Mouse (Mus musculus) CH12.LX (cell line): Measurements from ENCODE around the gene Vapb. TPM values are rescaled to one million over a fixed set of nuclear protein-coding genes. Genes with fewer than 3 reads are reported as not detected.

ENCODE experiments used
- DNase-seq: peaks from one replicate; pipeline ENCODE4 v3.0.0-alpha.2; 2013; ENCODE audit errors: extremely low read depth
- H3K27ac ChIP-seq: 2 replicates; pipeline ENCODE4 v1.5.1; 2012; ENCODE audit warnings: low read depth, mild to moderate bottlenecking, control low read depth, moderate library complexity; ENCODE audit not compliant: insufficient read depth
- H3K27me3 ChIP-seq: replicated peaks from 2 replicates; pipeline ENCODE3; 2012; ENCODE audit warnings: inconsistent platforms
- H3K36me3 ChIP-seq, 2 experiments: replicated peaks in 1 of 2; 2 replicates each; pipeline versions ENCODE3 to v1.6.1; 2012; ENCODE audit warnings: inconsistent platforms in 1 of 2, low read length in 1 of 2, mild to moderate bottlenecking in 1 of 2, mixed read lengths in 1 of 2, moderate library complexity in 1 of 2; ENCODE audit not compliant: control insufficient read depth in 1 of 2, insufficient read depth in 1 of 2
- H3K4me1 ChIP-seq, 2 experiments: 2 replicates each; pipeline ENCODE4 v1.6.1; 2012; ENCODE audit warnings: inconsistent platforms in 1 of 2, moderate library complexity in 1 of 2; ENCODE audit not compliant: insufficient read depth in 2 of 2, control insufficient read depth in 1 of 2
- H3K4me2 ChIP-seq: 2 replicates; pipeline ENCODE4 v1.6.1; 2012; ENCODE audit warnings: low read depth, mild to moderate bottlenecking, control low read depth; ENCODE audit not compliant: poor library complexity, insufficient read depth, severe bottlenecking
- H3K4me3 ChIP-seq, 3 experiments: fragments of 150-350 bp in 1 of 3; sonication (generic) in 1 of 3; replicated peaks in 1 of 3; 2 replicates each; pipeline versions ENCODE3 to v1.5.1; 2011 to 2012; ENCODE audit warnings: low read depth in 2 of 3, low read length in 2 of 3, mild to moderate bottlenecking in 2 of 3, moderate library complexity in 2 of 3, control low read depth in 1 of 3, improper control_type of control experiment in 1 of 3, inconsistent platforms in 1 of 3, mixed read lengths in 1 of 3; ENCODE audit not compliant: poor library complexity in 1 of 3
- H3K79me2 ChIP-seq: replicated peaks from 2 replicates; pipeline ENCODE4 v1.6.1; 2012; ENCODE audit warnings: mild to moderate bottlenecking, moderate library complexity; ENCODE audit not compliant: control insufficient read depth, poor library complexity, insufficient read depth, severe bottlenecking; ENCODE audit errors: extremely low read depth
- H3K9ac ChIP-seq: 2 replicates; pipeline ENCODE4 v1.6.1; 2012; ENCODE audit warnings: low read depth, mild to moderate bottlenecking, control low read depth, moderate library complexity; ENCODE audit not compliant: insufficient read depth
- H3K9me3 ChIP-seq: replicated peaks from 2 replicates; pipeline ENCODE3; 2012; ENCODE audit warnings: low read length, inconsistent platforms, mixed read lengths
- BHLHE40 ChIP-seq: IDR thresholded peaks from 2 replicates; pipeline ENCODE4 v1.6.1; 2011; ENCODE audit warnings: mild to moderate bottlenecking, low read depth, low read length, improper control_type of control experiment
- CHD1 ChIP-seq: IDR thresholded peaks from 2 replicates; pipeline ENCODE4 v1.6.1; 2012; ENCODE audit warnings: low read depth, low read length, improper control_type of control experiment, inconsistent platforms
- CHD2 ChIP-seq: IDR thresholded peaks from 2 replicates; pipeline ENCODE4 v1.6.1; 2011; ENCODE audit warnings: low read length, improper control_type of control experiment
- CTCF ChIP-seq, 2 experiments: IDR thresholded peaks in 1 of 2; conservative IDR thresholded peaks in 1 of 2; 2 replicates each; pipeline ENCODE4 v1.5.1; 2011 to 2012; ENCODE audit warnings: low read depth in 2 of 2, low read length in 2 of 2, improper control_type of control experiment in 1 of 2, inconsistent platforms in 1 of 2, mild to moderate bottlenecking in 1 of 2, moderate library complexity in 1 of 2
- ELF1 ChIP-seq: IDR thresholded peaks from 2 replicates; pipeline ENCODE4 v1.6.1; 2014; ENCODE audit warnings: low read depth, mild to moderate bottlenecking, inconsistent platforms, low read length, improper control_type of control experiment
- ETS1 ChIP-seq: conservative IDR thresholded peaks from 2 replicates; pipeline ENCODE4 v1.6.1; 2012; ENCODE audit warnings: low read depth, mild to moderate bottlenecking, inconsistent platforms, low read length, improper control_type of control experiment, moderate library complexity
- GABPA ChIP-seq: IDR thresholded peaks from 2 replicates; pipeline ENCODE4 v1.6.1; 2012; ENCODE audit warnings: low read depth, low read length, improper control_type of control experiment, inconsistent platforms; ENCODE audit not compliant: insufficient replicate concordance
- IRF4 ChIP-seq: IDR thresholded peaks from 2 replicates; pipeline ENCODE4 v1.6.1; 2014; ENCODE audit warnings: low read depth, mild to moderate bottlenecking, inconsistent platforms, low read length, improper control_type of control experiment
- KAT2A ChIP-seq: IDR thresholded peaks from 2 replicates; pipeline ENCODE4 v1.6.1; 2012; ENCODE audit warnings: low read length, improper control_type of control experiment, inconsistent platforms; ENCODE audit not compliant: insufficient replicate concordance
- NELFE ChIP-seq: IDR thresholded peaks from 2 replicates; pipeline ENCODE4 v1.6.1; 2011; ENCODE audit warnings: low read depth, low read length, improper control_type of control experiment
- NRF1 ChIP-seq: IDR thresholded peaks from 2 replicates; pipeline ENCODE4 v1.6.1; 2014; ENCODE audit warnings: low read depth, mild to moderate bottlenecking, inconsistent platforms, low read length, improper control_type of control experiment, moderate library complexity
- RAD21 ChIP-seq: IDR thresholded peaks from 2 replicates; pipeline ENCODE4 v1.6.1; 2011; ENCODE audit warnings: low read depth, mild to moderate bottlenecking, low read length, improper control_type of control experiment, moderate library complexity
- RCOR1 ChIP-seq: conservative IDR thresholded peaks from 2 replicates; pipeline ENCODE4 v1.6.1; 2012; ENCODE audit warnings: low read depth, mild to moderate bottlenecking, inconsistent platforms, low read length, improper control_type of control experiment
- SIN3A ChIP-seq: IDR thresholded peaks from 2 replicates; pipeline ENCODE4 v1.6.1; 2012; ENCODE audit warnings: low read length, improper control_type of control experiment, inconsistent platforms
- TBP ChIP-seq: conservative IDR thresholded peaks from 2 replicates; pipeline ENCODE4 v1.6.1; 2011; ENCODE audit warnings: low read depth, low read length, improper control_type of control experiment
- TCF12 ChIP-seq: IDR thresholded peaks from 2 replicates; pipeline ENCODE4 v1.6.1; 2014; ENCODE audit warnings: low read depth, mild to moderate bottlenecking, inconsistent platforms, low read length, improper control_type of control experiment
- USF1 ChIP-seq: IDR thresholded peaks from 2 replicates; pipeline ENCODE4 v1.6.1; 2014; ENCODE audit warnings: low read depth, mild to moderate bottlenecking, inconsistent platforms, low read length, improper control_type of control experiment
- dilution Hi-C: fragments of 300-500 bp; cut with MboI; formaldehyde crosslinking; loops from 2 replicates; pipeline ENCODE4 v1.14.3; 2020; ENCODE audit warnings: low sequenced_read_pairs; ENCODE audit not compliant: extremely low pct_unique_long_range_greater_than_20kb, extremely low pct_ligation_motif_present
- in situ Hi-C: fragments of 300-500 bp; cut with MboI; formaldehyde crosslinking; loops from 3 replicates; pipeline ENCODE4 v1.14.3; 2019; ENCODE audit warnings: low sequenced_read_pairs, low pct_ligation_motif_present, low pct_unique_long_range_greater_than_20kb, mixed read lengths
- polyA plus RNA-seq: library from polyadenylated mRNA; unstranded; fragments of >175 nt; gene quantifications from 2 replicates; pipeline ENCODE4 v1.2.1, GENCODE M21; 2012; ENCODE audit warnings: low read depth; ENCODE audit not compliant: insufficient read length
- total RNA-seq, 2 experiments: library from RNA; depleted of rRNA; stranded (reverse); fragments of 300-350 nt in 1 of 2; fragments of >200 nt in 1 of 2; gene quantifications; 2 replicates each; pipeline ENCODE4 v1.2.3; 2012 to 2014

The Vapb gene
- total and polyA plus RNA-seq, 3 experiments: 20.9 to 46.4 (median 44.7) TPM

DNA sequence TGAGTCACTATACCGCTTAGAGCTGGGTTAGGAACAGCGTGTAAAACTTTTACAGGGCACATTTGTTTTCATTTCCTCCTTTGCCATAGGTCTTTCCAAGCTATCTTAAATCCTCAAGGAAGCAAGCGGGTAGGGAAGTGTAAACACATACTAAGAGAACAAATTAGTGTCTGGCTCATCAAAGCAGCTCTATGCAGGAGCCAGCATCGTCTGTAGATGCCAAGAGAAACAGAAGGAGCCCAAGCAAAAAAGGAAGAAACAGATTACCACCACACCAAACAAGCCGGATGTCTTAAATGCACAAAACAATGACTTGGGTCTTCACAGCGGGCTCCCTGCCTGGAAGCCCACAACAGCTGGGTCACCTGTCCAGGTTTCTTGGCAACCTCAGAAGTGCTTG, 27.1 kb upstream of the Vapb start:
- no peaks in the 10 kb centered on the region for H3K79me2 ChIP-seq
- H3K36me3 ChIP-seq: peaks cover 3 to 26% of the 10 kb centered on the region in 2 experiments
- no peak for TF ChIP-seq IRF4
- no peak for TF ChIP-seq NRF1
- TF ChIP-seq ETS1: no peak
- TF ChIP-seq ELF1: no peak
- TF ChIP-seq TBP: no peak
- TF ChIP-seq KAT2A: no peak
- TF ChIP-seq USF1: no peak
- TF ChIP-seq BHLHE40: no peak
- no peak for TF ChIP-seq CTCF (conservative IDR thresholded peaks at IDR 0.05 in 1 of 2, IDR thresholded peaks at IDR 0.05 in 1 of 2; ENCODE audit: low read depth in 2 of 2, low read length in 2 of 2)
- TF ChIP-seq RCOR1: no peak
- no peak for TF ChIP-seq TCF12
- no peak for TF ChIP-seq CHD2
- no peak for TF ChIP-seq GABPA
- no peak for TF ChIP-seq RAD21
- TF ChIP-seq, all 38 proteins: peak for 0
- Histone ChIP-seq H3K4me3 (no peak overlapping the region), H3K9me3 (no peaks in the 10 kb centered on the region), H3K9ac (no peak overlapping the region), H3K4me1 (no peaks in the 10 kb centered on the region), H3K27ac (no peak overlapping the region), H3K4me2 (no peak overlapping the region), H3K27me3 (no peaks in the 10 kb centered on the region)
- no peak for DNase-seq
- dilution Hi-C loops (no loop called here), in situ Hi-C loops (no loop called here)

DNA sequence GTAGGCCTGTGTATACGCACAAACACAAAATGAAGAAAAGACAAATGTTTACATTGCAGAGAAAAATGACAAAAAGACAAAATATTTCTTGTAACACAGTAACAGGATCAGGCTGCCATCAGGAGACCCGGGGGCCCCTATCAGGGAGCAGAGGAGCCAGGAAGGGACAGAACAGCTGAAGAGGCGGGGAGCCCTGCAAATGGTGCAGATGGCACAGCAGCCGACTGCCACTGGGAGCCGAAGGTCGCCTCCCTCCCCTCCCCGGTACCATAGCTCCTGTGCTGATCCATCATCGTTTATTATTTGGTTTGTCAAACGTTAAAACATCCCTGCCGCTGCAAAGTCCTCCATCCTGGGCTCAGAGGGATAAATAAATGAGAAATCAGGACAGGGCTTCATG, 24.7 kb upstream of the Vapb start:
- no peaks in the 10 kb centered on the region for H3K79me2 ChIP-seq
- in situ Hi-C loops (no loop called here), dilution Hi-C loops (no loop called here)
- H3K4me2 ChIP-seq: no peak overlapping the region
- TF ChIP-seq SIN3A: no peak
- TF ChIP-seq NELFE: no peak
- TF ChIP-seq CHD1: no peak
- no peak overlapping the region for H3K9ac ChIP-seq
- no peak for DNase-seq
- no peaks in the 10 kb centered on the region for H3K4me1 ChIP-seq
- peaks cover 3 to 13% of the 10 kb centered on the region in 2 experiments for H3K36me3 ChIP-seq
- peaks cover 2% of the 10 kb centered on the region for H3K9me3 ChIP-seq
- H3K27me3 ChIP-seq: no peaks in the 10 kb centered on the region
- no peak overlapping the region for H3K4me3 ChIP-seq
- H3K27ac ChIP-seq: no peak overlapping the region
